Mouse (Mus musculus) limb, embryonic 13.5 days (tissue): ENCODE results near the gene Flrt1. TPM values are rescaled to one million over a fixed set of nuclear protein-coding genes. Genes with fewer than 3 reads are reported as not detected.

ENCODE experiments used
- ATAC-seq: fragments of 200-750 bp; cut with Nextera tagmentation; 2 replicates; pipeline ENCODE4 v1.8.0; 2017; ENCODE audit warnings: low read depth, moderate number of reproducible peaks, moderate TSS enrichment; ENCODE audit not compliant: low FRiP score
- H3K27ac ChIP-seq: fragments of 300-500 bp; sonication (generic); 2 replicates; pipeline ENCODE4 v1.5.1; 2015; ENCODE audit warnings: inconsistent platforms, mild to moderate bottlenecking, moderate library complexity
- H3K27me3 ChIP-seq: fragments of 300-500 bp; sonication (generic); 2 replicates; pipeline ENCODE4 v1.6.1; 2015; ENCODE audit warnings: mild to moderate bottlenecking, inconsistent platforms
- H3K36me3 ChIP-seq: fragments of 300-500 bp; sonication (generic); 2 replicates; pipeline ENCODE4 v1.6.1; 2015; ENCODE audit warnings: inconsistent platforms, mild to moderate bottlenecking, moderate library complexity
- H3K4me1 ChIP-seq: fragments of 300-500 bp; sonication (generic); 2 replicates; pipeline ENCODE4 v1.6.1; 2015; ENCODE audit warnings: inconsistent platforms
- H3K4me2 ChIP-seq: fragments of 300-500 bp; sonication (generic); replicated peaks from 2 replicates; pipeline ENCODE4 v1.6.1; 2015; ENCODE audit warnings: inconsistent platforms, mild to moderate bottlenecking, moderate library complexity
- H3K4me3 ChIP-seq: fragments of 300-500 bp; sonication (generic); 2 replicates; pipeline ENCODE4 v1.5.1; 2015; ENCODE audit warnings: moderate library complexity, mild to moderate bottlenecking, inconsistent platforms
- H3K9ac ChIP-seq: fragments of 300-500 bp; sonication (generic); 2 replicates; pipeline ENCODE4 v1.6.1; 2015; ENCODE audit warnings: mild to moderate bottlenecking, inconsistent platforms
- H3K9me3 ChIP-seq: fragments of 300-500 bp; sonication (generic); 2 replicates; pipeline ENCODE4 v1.6.1; 2016; ENCODE audit warnings: inconsistent platforms
- WGBS: fragments of 180-500 bp; shearing (Covaris S2); methylation state at CpG from one replicate; pipeline ENCODE4 v1.1.7; 2015; 5-methylcytosine and 5-hydroxymethylcytosine counted together
- polyA plus RNA-seq: library from polyadenylated mRNA; unstranded; fragments of >200 nt; fragmentation: Nextera tagmentation; extraction: Ambion mirVana; gene quantifications from 2 replicates; pipeline ENCODE4 v1.2.1, GENCODE M21; 2015

Gene Flrt1
- 7.7 and 8.1 TPM in 2 replicates for polyA plus RNA-seq

DNA sequence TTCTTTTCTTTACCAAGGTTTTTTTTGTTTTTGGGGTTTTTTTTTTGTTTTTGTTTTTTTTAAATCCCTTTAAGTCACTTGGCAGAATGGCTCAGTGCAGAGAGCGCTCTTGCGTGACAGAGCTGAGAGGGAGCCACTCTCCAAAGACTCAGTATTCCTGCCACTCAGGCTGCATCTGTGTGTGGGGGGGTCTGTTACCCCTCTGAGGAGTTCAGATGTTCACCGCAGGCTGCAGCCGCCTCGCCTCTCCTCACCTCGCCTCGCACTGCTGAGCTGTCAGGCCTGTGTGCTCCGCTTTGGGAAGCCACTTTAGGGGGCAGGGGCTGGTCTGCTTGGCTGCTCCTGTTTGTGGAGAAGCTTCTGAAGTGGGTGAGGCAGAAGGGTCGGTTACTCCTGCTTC, at the start of gene Flrt1:
Gene Flrt1 (minus strand): TSS at position 186 of the 400 bp plus-strand sequence.
- peak within 1 kb of the TSS; percentile 65 for H3K27ac ChIP-seq
- no peak within 1 kb of the TSS for H3K9ac ChIP-seq
- peaks cover 50% of the 10 kb centered on the region for H3K27me3 ChIP-seq
- no peak within 1 kb of the TSS for H3K4me3 ChIP-seq
- no peak for ATAC-seq
- 49% methylated on average over 9 of the region's 9 CpGs for WGBS
- no peaks in the 10 kb centered on the region for H3K36me3 ChIP-seq
- no peaks in the 10 kb centered on the region for H3K9me3 ChIP-seq
- H3K4me2 ChIP-seq = 0 out of 2 replicates have a peak within 1 kb of the TSS, but pooled peaks have one; percentile 56
- peaks cover 65% of the 10 kb centered on the region for H3K4me1 ChIP-seq

- peaks cover 37% of the 10 kb centered on the region for H3K27me3 ChIP-seq
- H3K36me3 ChIP-seq = no peaks in the 10 kb centered on the region
- WGBS = 66% methylated on average over 6 of the region's 6 CpGs
- no peak for ATAC-seq
- no peak overlapping the region for H3K9ac ChIP-seq
- peak overlapping the region; percentile 61 for H3K27ac ChIP-seq
- no peak overlapping the region for H3K4me3 ChIP-seq
- H3K4me1 ChIP-seq = peaks cover 82% of the 10 kb centered on the region
- no peaks in the 10 kb centered on the region for H3K9me3 ChIP-seq
- H3K4me2 ChIP-seq = no peak overlapping the region
These were observed 49.7 kb upstream of the Flrt1 start for GRCm38 (mm10) chr19:7155196-7155595.

GRCm38 (mm10) chr19:7153232-7153631, 47.7 kb upstream of the Flrt1 start:
- H3K27me3 ChIP-seq = peaks cover 37% of the 10 kb centered on the region
- H3K9ac ChIP-seq = no peak overlapping the region
- no peak overlapping the region; the same call in 1 of the 2 replicates for H3K27ac ChIP-seq
- peak; percentile 59 for ATAC-seq
- no peaks in the 10 kb centered on the region for H3K9me3 ChIP-seq
- H3K4me2 ChIP-seq = no peak overlapping the region
- H3K4me3 ChIP-seq = no peak overlapping the region
- H3K4me1 ChIP-seq = peaks cover 90% of the 10 kb centered on the region
- WGBS = 28% methylated on average over 7 of the region's 7 CpGs
- H3K36me3 ChIP-seq = no peaks in the 10 kb centered on the region

GRCm38 (mm10) chr19:7151927-7152653, 46.6 kb upstream of the Flrt1 start:
- peaks cover 90% of the 10 kb centered on the region for H3K4me1 ChIP-seq
- peaks cover 38% of the 10 kb centered on the region for H3K27me3 ChIP-seq
- no peak overlapping the region for H3K4me3 ChIP-seq
- no peaks in the 10 kb centered on the region for H3K9me3 ChIP-seq
- H3K27ac ChIP-seq = no peak overlapping the region
- no peak overlapping the region for H3K4me2 ChIP-seq
- WGBS = 79% methylated on average over 6 of the region's 6 CpGs
- H3K36me3 ChIP-seq = no peaks in the 10 kb centered on the region
- no peak overlapping the region for H3K9ac ChIP-seq
- ATAC-seq = no peak

GRCm38 (mm10) chr19:7151300-7151926, 45.9 kb upstream of the Flrt1 start:
- Histone ChIP-seq H3K9ac (no peak overlapping the region), H3K27me3 (peaks cover 42% of the 10 kb centered on the region), H3K27ac (no peak overlapping the region), H3K4me2 (no peak overlapping the region), H3K36me3 (no peaks in the 10 kb centered on the region), H3K9me3 (no peaks in the 10 kb centered on the region), H3K4me1 (peaks cover 85% of the 10 kb centered on the region), H3K4me3 (no peak overlapping the region)
- no peak for ATAC-seq
- WGBS = 75% methylated on average over 7 of the region's 7 CpGs

- Histone ChIP-seq H3K9ac (no peak overlapping the region), H3K4me1 (peaks cover 65% of the 10 kb centered on the region), H3K4me3 (no peak overlapping the region), H3K27ac (no peak overlapping the region), H3K36me3 (no peaks in the 10 kb centered on the region), H3K27me3 (peaks cover 61% of the 10 kb centered on the region), H3K4me2 (no peak overlapping the region), H3K9me3 (no peaks in the 10 kb centered on the region)
- no peak for ATAC-seq
- 60% methylated on average over 7 of the region's 7 CpGs for WGBS
These were observed 43.7 kb upstream of the Flrt1 start for GRCm38 (mm10) chr19:7149158-7149685.

DNA sequence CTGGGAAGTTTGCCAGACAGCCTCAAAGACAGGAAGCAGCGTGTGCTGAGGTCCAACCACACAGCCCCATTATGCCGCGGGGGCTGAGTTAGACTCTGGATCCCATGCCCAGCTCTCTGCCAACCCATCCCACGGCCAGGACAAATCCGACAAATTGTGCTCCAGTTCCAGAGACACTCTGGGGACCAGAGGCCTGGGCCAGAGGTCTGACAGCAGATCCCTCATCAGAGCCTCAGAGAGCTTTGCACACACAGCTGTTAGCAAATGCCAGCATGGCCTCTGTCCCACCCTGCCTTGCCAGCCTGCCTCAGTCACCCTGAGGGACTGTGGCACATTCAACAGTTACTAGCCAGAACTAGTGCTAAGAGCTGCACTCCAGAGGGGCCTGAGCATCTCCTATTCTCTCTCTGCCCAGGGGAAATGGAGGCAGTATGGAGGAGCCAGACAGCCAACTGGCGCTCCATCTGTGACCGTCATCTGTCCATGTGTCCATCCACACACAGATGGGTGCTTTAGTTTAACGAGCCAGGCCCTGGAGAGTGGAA, 43.1 kb upstream of the Flrt1 start:
- Histone ChIP-seq H3K27me3 (peaks cover 62% of the 10 kb centered on the region), H3K9ac (0 out of 2 replicates have a peak overlapping the region, but pooled peaks have one; percentile 25), H3K27ac (no peak overlapping the region), H3K36me3 (no peaks in the 10 kb centered on the region), H3K9me3 (no peaks in the 10 kb centered on the region), H3K4me2 (no peak overlapping the region), H3K4me1 (peaks cover 68% of the 10 kb centered on the region), H3K4me3 (no peak overlapping the region)
- no peak for ATAC-seq
- 63% methylated on average over 8 of the region's 8 CpGs for WGBS

GRCm38 (mm10) chr19:7148096-7148495, 42.6 kb upstream of the Flrt1 start:
- peaks cover 68% of the 10 kb centered on the region for H3K4me1 ChIP-seq
- no peaks in the 10 kb centered on the region for H3K9me3 ChIP-seq
- H3K9ac ChIP-seq = 0 out of 2 replicates have a peak overlapping the region, but pooled peaks have one; percentile 25
- no peaks in the 10 kb centered on the region for H3K36me3 ChIP-seq
- H3K27ac ChIP-seq = no peak overlapping the region
- WGBS = 39% methylated on average over 4 of the region's 4 CpGs
- H3K27me3 ChIP-seq = peaks cover 66% of the 10 kb centered on the region
- H3K4me2 ChIP-seq = no peak overlapping the region
- H3K4me3 ChIP-seq = no peak overlapping the region
- no peak for ATAC-seq

- ATAC-seq = no peak
- no peak overlapping the region for H3K9ac ChIP-seq
- H3K4me1 ChIP-seq = peaks cover 73% of the 10 kb centered on the region
- H3K9me3 ChIP-seq = no peaks in the 10 kb centered on the region
- WGBS = 83% methylated on average over 13 of the region's 13 CpGs
- peaks cover 80% of the 10 kb centered on the region for H3K27me3 ChIP-seq
- H3K27ac ChIP-seq = no peak overlapping the region
- no peak overlapping the region for H3K4me3 ChIP-seq
- no peak overlapping the region for H3K4me2 ChIP-seq
- no peaks in the 10 kb centered on the region for H3K36me3 ChIP-seq
These were observed 40.8 kb upstream of the Flrt1 start for GRCm38 (mm10) chr19:7146376-7146775.

GRCm38 (mm10) chr19:7144458-7144857, 38.9 kb upstream of the Flrt1 start:
- H3K9me3 ChIP-seq = no peaks in the 10 kb centered on the region
- 76% methylated on average over 3 of the region's 3 CpGs for WGBS
- no peak overlapping the region for H3K9ac ChIP-seq
- H3K36me3 ChIP-seq = no peaks in the 10 kb centered on the region
- H3K4me1 ChIP-seq = peaks cover 72% of the 10 kb centered on the region
- no peak overlapping the region for H3K27ac ChIP-seq
- H3K4me3 ChIP-seq = no peak overlapping the region
- ATAC-seq = no peak
- H3K27me3 ChIP-seq = peaks cover 84% of the 10 kb centered on the region
- peak overlapping the region; percentile 67 for H3K4me2 ChIP-seq

DNA sequence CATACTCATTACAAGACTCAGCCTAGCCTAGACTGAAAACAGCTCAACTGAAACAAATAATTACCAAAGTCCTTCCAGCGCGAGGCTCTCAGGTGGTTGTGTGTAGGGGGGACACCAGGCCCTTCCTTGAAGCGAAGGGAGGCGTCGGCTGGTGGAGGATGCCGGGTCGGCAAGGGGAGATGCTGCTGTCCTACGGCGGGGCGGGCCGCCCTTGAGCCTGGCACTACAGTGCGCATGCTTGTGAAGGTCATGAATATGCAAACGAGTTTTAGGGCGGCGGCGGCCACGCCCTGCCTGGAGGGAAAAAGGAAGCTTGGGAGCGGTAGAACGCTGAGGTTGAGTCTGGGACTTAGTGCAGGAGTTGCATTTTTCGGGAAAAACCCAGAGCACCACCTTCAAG, 38.3 kb upstream of the Flrt1 start:
- Histone ChIP-seq H3K4me2 (peak overlapping the region; percentile 67), H3K9me3 (no peaks in the 10 kb centered on the region), H3K36me3 (no peaks in the 10 kb centered on the region), H3K27me3 (peaks cover 85% of the 10 kb centered on the region), H3K4me1 (peaks cover 72% of the 10 kb centered on the region), H3K27ac (no peak overlapping the region), H3K4me3 (peak overlapping the region; percentile 37), H3K9ac (peak overlapping the region; percentile 56)
- under 1% methylated on average over 20 of the region's 20 CpGs for WGBS
- ATAC-seq = no peak
